ENCODE assay signal across 24 mouse cellular contexts in genomic region chr12:107338758-107339157, GRCm38 (mm10).
DNase-seq lines count a peak whose midpoint lies in the region; ATAC-seq and TF ChIP-seq lines count a peak whose summit lies in the region.
"Had no signal": no experiment of that assay in that cellular context is flagged by ENCODE, and none has a peak within 500 bp of the region (broad histone marks: within the 10 kb centered on the region; RNA-seq: fewer than 3 reads in every experiment).

No protein-coding gene starts in this region.

- no peak overlapping the region for H3K9ac ChIP-seq in lung, embryonic 16.5 days (ENCODE audit: low read length)
- no peak overlapping the region for H3K9ac ChIP-seq in forebrain, postnatal 0 days
- H3K9ac ChIP-seq: forebrain, embryonic 13.5 days; heart, embryonic 12.5 days; heart, embryonic 15.5 days; hindbrain, embryonic 13.5 days had no signal

- no peak for TF ChIP-seq CTCF in forebrain, postnatal 0 days (IDR thresholded peaks at IDR 0.05; ENCODE audit: low read depth)

- H3K4me3 ChIP-seq in lung, embryonic 16.5 days (ENCODE audit: low read length) = no peak overlapping the region
- no peak overlapping the region for H3K4me3 ChIP-seq in forebrain, postnatal 0 days (ENCODE audit: low read depth, low read length)
- H3K4me3 ChIP-seq: forebrain, embryonic 10.5 days; forebrain, embryonic 13.5 days; gastrocnemius, adult 2 months; heart, embryonic 12.5 days; heart, embryonic 15.5 days; hindbrain, embryonic 10.5 days; hindbrain, embryonic 13.5 days had no signal

- H3K4me2 ChIP-seq in lung, embryonic 16.5 days (ENCODE audit: low read depth, low read length) = no peak overlapping the region
- no peak overlapping the region for H3K4me2 ChIP-seq in forebrain, postnatal 0 days (ENCODE audit: low read depth)
- H3K4me2 ChIP-seq: forebrain, embryonic 13.5 days; heart, embryonic 12.5 days; heart, embryonic 15.5 days; hindbrain, embryonic 13.5 days had no signal

- H3K27me3 ChIP-seq in lung, embryonic 16.5 days (ENCODE audit: control insufficient read depth, insufficient read depth, low read depth, low read length) = no peaks in the 10 kb centered on the region
- no peaks in the 10 kb centered on the region for H3K27me3 ChIP-seq in forebrain, postnatal 0 days (ENCODE audit: insufficient read depth, low read length)
- H3K27me3 ChIP-seq: forebrain, embryonic 13.5 days; heart, embryonic 12.5 days; heart, embryonic 15.5 days; hindbrain, embryonic 13.5 days had no signal

- H3K36me3 ChIP-seq in lung, embryonic 16.5 days (ENCODE audit: control insufficient read depth, insufficient read depth, low read length) = no peaks in the 10 kb centered on the region
- H3K36me3 ChIP-seq in forebrain, postnatal 0 days (ENCODE audit: insufficient read depth) = no peaks in the 10 kb centered on the region
- H3K36me3 ChIP-seq: forebrain, embryonic 10.5 days; heart, embryonic 12.5 days; heart, embryonic 15.5 days; hindbrain, embryonic 10.5 days; hindbrain, embryonic 13.5 days had no signal

- peaks cover 5% of the 10 kb centered on the region; the same call in 1 of the 2 replicates for H3K4me1 ChIP-seq in lung, embryonic 16.5 days (replicated peaks; ENCODE audit: control insufficient read depth, insufficient read depth, low read length)
- H3K4me1 ChIP-seq in forebrain, postnatal 0 days (ENCODE audit: insufficient read depth) = no peaks in the 10 kb centered on the region
- H3K4me1 ChIP-seq: forebrain, embryonic 10.5 days; heart, embryonic 12.5 days; heart, embryonic 15.5 days; hindbrain, embryonic 10.5 days; hindbrain, embryonic 13.5 days had no signal

- H3K27ac ChIP-seq in lung, embryonic 16.5 days (ENCODE audit: low read length) = no peak overlapping the region
- no peak overlapping the region for H3K27ac ChIP-seq in forebrain, postnatal 0 days (ENCODE audit: low read depth, low read length)
- H3K27ac ChIP-seq: forebrain, embryonic 10.5 days; forebrain, embryonic 13.5 days; gastrocnemius, adult 2 months; heart, embryonic 15.5 days; hindbrain, embryonic 10.5 days; hindbrain, embryonic 13.5 days had no signal

- DNase-seq in lung, adult 18-20 months = peak; percentile 5 to 15
- DNase-seq in lung, postnatal 10 days = no peak
- DNase-seq in lung, postnatal 25 days (ENCODE audit: low spot score) = peak; percentile 18
- no peak for DNase-seq in kidney, postnatal 36 days
- DNase-seq in forebrain, postnatal 0 days = no peak
- DNase-seq: adrenal gland, adult 2 months; adrenal gland, postnatal 14 days; cerebellum, adult 18-20 months; cerebellum, adult 9-10 months; gastrocnemius, adult 2 months; gastrocnemius, postnatal 14 days; heart, adult 18-20 months; heart, postnatal 10 days; heart, postnatal 36 days had no signal

- ATAC-seq in lung, embryonic 16.5 days (ENCODE audit: low read depth) = peak; percentile 71
- no peak for ATAC-seq in forebrain, postnatal 0 days
- ATAC-seq: CD4-positive, CD25-positive, alpha-beta regulatory T cell, adult 4 months; forebrain, embryonic 13.5 days; forebrain, embryonic 16.5 days; hindbrain, embryonic 16.5 days had no signal

- no peaks in the 10 kb centered on the region for H3K9me3 ChIP-seq in lung, embryonic 16.5 days (ENCODE audit: control insufficient read depth, low read length)
- H3K9me3 ChIP-seq in forebrain, postnatal 0 days (ENCODE audit: low read length) = no peaks in the 10 kb centered on the region
- H3K9me3 ChIP-seq: forebrain, embryonic 10.5 days; forebrain, embryonic 13.5 days; heart, embryonic 12.5 days; heart, embryonic 15.5 days; hindbrain, embryonic 10.5 days; hindbrain, embryonic 13.5 days had no signal

- WGBS in lung, embryonic 16.5 days = 45% methylated on average over 10 of the region's 10 CpGs
- WGBS in forebrain, postnatal 0 days = 75% methylated on average over 10 of the region's 10 CpGs

Comparison
In these comparisons a context has a peak if more than half of its experiments do, and no peak if none do; other contexts are left out.
1. DNase-seq: peak in lung, adult 18-20 months (2 of 2) and lung, postnatal 25 days (single experiment); none in lung, postnatal 10 days (single experiment), kidney, postnatal 36 days (0 of 2) and forebrain, postnatal 0 days (single experiment).